In the genomic region with DNA sequence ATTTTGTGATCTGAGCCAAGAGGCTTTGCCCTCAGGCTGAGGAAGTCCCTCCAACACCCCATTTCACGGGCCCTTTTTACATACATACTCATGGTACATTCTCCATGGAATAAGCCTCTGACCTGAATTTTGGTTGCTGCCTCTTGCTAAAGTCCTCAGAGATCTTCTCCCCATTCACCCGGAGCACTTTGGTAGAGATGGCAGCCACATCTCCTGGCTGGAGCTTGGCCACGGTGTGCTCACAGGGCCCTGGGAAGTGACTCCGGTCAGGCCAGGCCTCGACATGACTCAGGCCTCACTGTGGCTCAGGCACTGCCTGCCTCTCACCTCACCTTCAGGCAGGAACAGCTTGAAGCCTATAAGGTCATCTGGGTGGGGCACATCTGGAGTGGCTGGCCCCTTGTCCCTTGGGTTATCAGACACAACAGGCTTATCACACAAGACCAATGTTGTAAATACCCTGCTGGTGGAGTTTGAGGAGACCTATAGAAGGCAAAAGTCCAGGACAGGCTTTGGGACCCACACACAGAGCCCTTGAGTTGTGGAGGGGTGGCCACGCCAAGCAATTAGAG, we compare ENCODE assay signal across 1 mouse cellular context.
TF ChIP-seq lines count a peak whose summit lies in the region.

No protein-coding gene starts in this region.

TF ChIP-seq in myocyte, 11 proteins besides CTCF, POLR2A, EP300 and RAD21:
- TF ChIP-seq POLR2AphosphoS2 (IDR thresholded peaks at IDR 0.05; ENCODE audit: insufficient read length, low read depth) (peak; percentile 26), REST (IDR thresholded peaks at IDR 0.05; ENCODE audit: insufficient read depth, insufficient read length) (no peak), USF1 (IDR thresholded peaks at IDR 0.05; ENCODE audit: low read depth) (no peak)
